8 mouse cellular contexts compared by ENCODE assay signal in the genomic region with DNA sequence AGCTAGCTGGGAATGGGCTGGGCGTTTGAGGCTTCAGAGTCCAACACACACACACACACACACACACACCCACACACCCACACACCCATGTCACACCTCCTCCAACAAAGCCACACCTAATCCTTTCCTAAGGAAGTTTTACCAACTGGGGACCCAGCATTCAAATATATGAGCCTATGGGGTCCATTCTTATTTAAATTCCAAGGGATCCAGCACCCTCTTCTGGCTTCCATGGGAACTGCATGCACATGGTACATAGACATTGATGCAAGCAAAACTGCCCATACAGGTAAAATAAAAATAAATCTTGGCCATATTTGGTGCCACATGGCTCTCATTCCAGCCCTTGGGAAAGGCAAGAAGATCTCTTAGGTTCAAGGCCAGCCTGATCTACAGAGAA. TPM values are rescaled to one million over a fixed set of nuclear protein-coding genes. Genes with fewer than 3 reads are reported as not detected.
DNase-seq lines count a peak whose midpoint lies in the region; ATAC-seq lines count a peak whose summit lies in the region.
"Had no signal": no experiment of that assay in that cellular context is flagged by ENCODE, and none has a peak within 500 bp of the region (broad histone marks: within the 10 kb centered on the region; RNA-seq: fewer than 3 reads in every experiment).

No protein-coding gene starts in this region.

- no peaks in the 10 kb centered on the region for H3K4me1 ChIP-seq in kidney, embryonic 14.5 days (ENCODE audit: control insufficient read depth, insufficient read depth, low read length)
- H3K4me1 ChIP-seq: embryonic facial prominence, embryonic 15.5 days had no signal

- no peaks in the 10 kb centered on the region for H3K9me3 ChIP-seq in kidney, embryonic 14.5 days (ENCODE audit: control insufficient read depth, low read length)
- H3K9me3 ChIP-seq: embryonic facial prominence, embryonic 15.5 days had no signal

- WGBS in kidney, embryonic 14.5 days, result 86% methylated on average over 1 of the region's 1 CpGs

- H3K36me3 ChIP-seq in kidney, embryonic 14.5 days (ENCODE audit: control insufficient read depth, insufficient read depth, low read length), result peaks cover 22% of the 10 kb centered on the region

- DNase-seq in kidney, adult 18-20 months, result peak; percentile 57
- DNase-seq in 3134 (ENCODE audit: extremely low read depth, insufficient read length, low spot score), result peak; percentile 32
- peak; percentile 75 for DNase-seq in 416B (ENCODE audit: low read depth)
- peak; percentile 61 for DNase-seq in embryo, embryonic 10.5 days (ENCODE audit: low spot score)
- DNase-seq in naive thymus-derived CD4-positive, alpha-beta T cell, adult 2 months (ENCODE audit: low read depth), result peak; percentile 59
- no peak for DNase-seq in natural killer cell, adult 2 months (ENCODE audit: low spot score in 2 of 2)

- H3K4me3 ChIP-seq in kidney, embryonic 14.5 days (ENCODE audit: low read length), result no peak overlapping the region
- H3K4me3 ChIP-seq: embryonic facial prominence, embryonic 15.5 days had no signal

- H3K27me3 ChIP-seq in kidney, embryonic 14.5 days (ENCODE audit: control insufficient read depth, insufficient read depth, low read length), result no peaks in the 10 kb centered on the region
- H3K27me3 ChIP-seq: embryonic facial prominence, embryonic 15.5 days had no signal

- H3K4me2 ChIP-seq in kidney, embryonic 14.5 days (replicated peaks; ENCODE audit: low read depth, low read length), result no peak overlapping the region
- H3K4me2 ChIP-seq: embryonic facial prominence, embryonic 15.5 days had no signal

- no peak overlapping the region for H3K9ac ChIP-seq in kidney, embryonic 14.5 days (ENCODE audit: low read depth, low read length)
- H3K9ac ChIP-seq: embryonic facial prominence, embryonic 15.5 days had no signal

- ATAC-seq in kidney, embryonic 14.5 days (ENCODE audit: low FRiP score, low TSS enrichment), result no peak

- H3K27ac ChIP-seq in kidney, embryonic 14.5 days (ENCODE audit: low read depth, low read length), result no peak overlapping the region
- H3K27ac ChIP-seq: embryonic facial prominence, embryonic 15.5 days had no signal

RNA-seq across cellular contexts. Expression of gene Nipsnap2, which starts 16.1 kb away (rescaled TPM):
- polyA plus RNA-seq in kidney, embryonic 14.5 days (2014; fragmentation: Nextera tagmentation; extraction: Ambion mirVana), result 117 and 137 TPM in 2 replicates

RNA-seq across cellular contexts. Expression of gene Mrps17, which starts 25.7 kb away (rescaled TPM):
- polyA plus RNA-seq in kidney, embryonic 14.5 days (2014; fragmentation: Nextera tagmentation; extraction: Ambion mirVana), result 201 and 234 TPM in 2 replicates

RNA-seq across cellular contexts. Expression of gene Sept14, which starts 32.7 kb away (rescaled TPM):
- not detected in 2 replicates for polyA plus RNA-seq in kidney, embryonic 14.5 days (2014; fragmentation: Nextera tagmentation; extraction: Ambion mirVana)
- polyA plus RNA-seq: embryonic facial prominence, embryonic 15.5 days had no signal

RNA-seq across cellular contexts. Expression of gene Psph, which starts 46.3 kb away (rescaled TPM):
- 61.9 and 68.2 TPM in 2 replicates for polyA plus RNA-seq in kidney, embryonic 14.5 days (2014; fragmentation: Nextera tagmentation; extraction: Ambion mirVana)

Comparison
In these comparisons a context has a peak if more than half of its experiments do, and no peak if none do; other contexts are left out.
1. DNase-seq: peak in kidney, adult 18-20 months (single experiment), 3134 (single experiment), 416B (single experiment), embryo, embryonic 10.5 days (single experiment) and naive thymus-derived CD4-positive, alpha-beta T cell, adult 2 months (single experiment); none in natural killer cell, adult 2 months (0 of 2).